ENCODE assay signal across 8 mouse cellular contexts in genomic region chr16:65560996-65561962, GRCm38 (mm10). TPM values are rescaled to one million over a fixed set of nuclear protein-coding genes. Genes with fewer than 3 reads are reported as not detected.
DNase-seq lines count a peak whose midpoint lies in the region; ATAC-seq and TF ChIP-seq lines count a peak whose summit lies in the region.

No protein-coding gene starts in this region.

- no peaks in the 10 kb centered on the region for H3K36me3 ChIP-seq in forebrain, embryonic 15.5 days
- H3K36me3 ChIP-seq in midbrain, embryonic 15.5 days (replicated peaks), result no peaks in the 10 kb centered on the region

- TF ChIP-seq CTCF in left cerebral cortex, adult 2 months (IDR thresholded peaks at IDR 0.05), result no peak; the same call in 1 of the 2 replicates

- DNase-seq in left cerebral cortex, adult 2 months (ENCODE audit: extremely low spot score in 1 of 2, low spot score in 2 of 2), result no peak
- no peak for DNase-seq in left cerebral cortex, postnatal 36 days (ENCODE audit: low spot score in 2 of 2)
- DNase-seq in NIH3T3 (ENCODE audit: low read depth), result peak; percentile 41
- DNase-seq in kidney, postnatal 10 days, result peak; percentile 25
- no peak for DNase-seq in ovary, postnatal 36 days (ENCODE audit: low spot score)
- no peak for DNase-seq in left cerebral cortex, adult 9 months (ENCODE audit: low spot score in 2 of 2)

- H3K27ac ChIP-seq in left cerebral cortex, adult 2 months, result peak overlapping the region; percentile 93; the same call in 1 of the 2 replicates
- no peak overlapping the region for H3K27ac ChIP-seq in forebrain, embryonic 15.5 days (replicated peaks)
- no peak overlapping the region for H3K27ac ChIP-seq in midbrain, embryonic 15.5 days

- H3K9ac ChIP-seq in forebrain, embryonic 15.5 days (replicated peaks), result peak overlapping the region; percentile 84
- H3K9ac ChIP-seq in midbrain, embryonic 15.5 days, result peak overlapping the region; percentile 78

- no peaks in the 10 kb centered on the region for H3K9me3 ChIP-seq in forebrain, embryonic 15.5 days
- H3K9me3 ChIP-seq in midbrain, embryonic 15.5 days, result no peaks in the 10 kb centered on the region

- peak; percentile 9; the same call in 1 of the 2 replicates for ATAC-seq in forebrain, embryonic 15.5 days (replicated peaks)
- peak; percentile 45 for ATAC-seq in midbrain, embryonic 15.5 days (replicated peaks)

- no peaks in the 10 kb centered on the region for H3K27me3 ChIP-seq in forebrain, embryonic 15.5 days
- no peaks in the 10 kb centered on the region for H3K27me3 ChIP-seq in midbrain, embryonic 15.5 days (replicated peaks)

- H3K4me1 ChIP-seq in forebrain, embryonic 15.5 days, result peaks cover 10% of the 10 kb centered on the region
- peaks cover 12% of the 10 kb centered on the region for H3K4me1 ChIP-seq in midbrain, embryonic 15.5 days

- WGBS in forebrain, embryonic 15.5 days, result 9% methylated on average over 8 of the region's 8 CpGs
- 12% methylated on average over 8 of the region's 8 CpGs for WGBS in midbrain, embryonic 15.5 days

- H3K4me2 ChIP-seq in forebrain, embryonic 15.5 days (replicated peaks), result peak overlapping the region; percentile 91
- peak overlapping the region; percentile 83 for H3K4me2 ChIP-seq in midbrain, embryonic 15.5 days

- intact Hi-C loops in left cerebral cortex, adult 2 months (cut with DNase I), result no loop called here
- intact Hi-C loops in left cerebral cortex, postnatal 36 days (cut with DNase I), result no loop called here

- H3K4me3 ChIP-seq in left cerebral cortex, adult 2 months, result peak overlapping the region; percentile 84
- peak overlapping the region; percentile 95 for H3K4me3 ChIP-seq in forebrain, embryonic 15.5 days
- peak overlapping the region; percentile 98 for H3K4me3 ChIP-seq in midbrain, embryonic 15.5 days

RNA-seq across cellular contexts. Expression of gene Chmp2b, which starts 1.2 kb away (rescaled TPM):
- total RNA-seq in left cerebral cortex, adult 2 months (2021), result 10 to 100 TPM; 60.4 to 62.6 TPM
- total RNA-seq in left cerebral cortex, postnatal 36 days (2021), result 10 to 100 TPM; 64.1 to 71.7 TPM
- 57.9 and 60.1 TPM in 2 replicates for polyA plus RNA-seq in forebrain, embryonic 15.5 days (2015; fragmentation: Nextera tagmentation; extraction: Ambion mirVana)
- 96.8 and 101 TPM in 2 replicates for polyA plus RNA-seq in midbrain, embryonic 15.5 days (2015; fragmentation: Nextera tagmentation; extraction: Ambion mirVana)

RNA-seq across cellular contexts. Expression of gene Pou1f1, which starts 41.0 kb away (rescaled TPM):
- not detected for total RNA-seq in left cerebral cortex, adult 2 months (2021)
- total RNA-seq in left cerebral cortex, postnatal 36 days (2021), result not detected
- not detected in 2 replicates for polyA plus RNA-seq in forebrain, embryonic 15.5 days (2015; fragmentation: Nextera tagmentation; extraction: Ambion mirVana)
- 0.09 TPM in 1 of 2 replicates, not detected in the other for polyA plus RNA-seq in midbrain, embryonic 15.5 days (2015; fragmentation: Nextera tagmentation; extraction: Ambion mirVana)

Comparison
In these comparisons a context has a peak if more than half of its experiments do, and no peak if none do; other contexts are left out.
1. DNase-seq: peak in NIH3T3 (single experiment) and kidney, postnatal 10 days (single experiment); none in left cerebral cortex, adult 2 months (0 of 2), left cerebral cortex, postnatal 36 days (0 of 2), ovary, postnatal 36 days (single experiment) and left cerebral cortex, adult 9 months (0 of 2).
2. Peak in every context shown above with its lines, with median percentiles within 50 percentile points of each other: H3K4me3 ChIP-seq.